Mouse (Mus musculus) midbrain, embryonic 11.5 days (tissue): ENCODE measurements around the gene Tenm4. TPM values are rescaled to one million over a fixed set of nuclear protein-coding genes. Genes with fewer than 3 reads are reported as not detected.
A peak's percentile ranks its signal among the peaks of the same experiment; 100 is the strongest.

Source experiments
- ATAC-seq: fragments of 200-750 bp; cut with Nextera tagmentation; 2 replicates; pipeline ENCODE4 v1.8.0; 2017; ENCODE audit warnings: moderate TSS enrichment, moderate library complexity; ENCODE audit not compliant: low FRiP score
- DNase-seq: peaks from one replicate; pipeline ENCODE4 v3.0.0; 2015; ENCODE audit warnings: low spot score; ENCODE audit errors: missing footprints
- H3K27ac ChIP-seq: fragments of 300-500 bp; sonication (generic); 2 replicates; pipeline ENCODE4 v1.5.1; 2014; ENCODE audit warnings: low read depth, low read length
- H3K27me3 ChIP-seq: fragments of 300-500 bp; sonication (generic); 2 replicates; pipeline ENCODE4 v1.6.1; 2014; ENCODE audit warnings: mild to moderate bottlenecking, low read length, moderate library complexity, mixed read lengths; ENCODE audit not compliant: control insufficient read depth, insufficient read depth
- H3K36me3 ChIP-seq: fragments of 300-500 bp; sonication (generic); 2 replicates; pipeline ENCODE4 v1.6.1; 2014; ENCODE audit warnings: mild to moderate bottlenecking, low read length, moderate library complexity, mixed read lengths; ENCODE audit not compliant: control insufficient read depth, insufficient read depth
- H3K4me1 ChIP-seq: fragments of 300-500 bp; sonication (generic); 2 replicates; pipeline ENCODE4 v1.6.1; 2014; ENCODE audit warnings: low read length; ENCODE audit not compliant: control insufficient read depth, insufficient read depth
- H3K4me2 ChIP-seq: fragments of 300-500 bp; sonication (generic); 2 replicates; pipeline ENCODE4 v1.6.1; 2014; ENCODE audit warnings: mild to moderate bottlenecking, moderate library complexity
- H3K4me3 ChIP-seq: fragments of 300-500 bp; sonication (generic); 2 replicates; pipeline ENCODE4 v1.5.1; 2014; ENCODE audit warnings: low read depth, low read length
- H3K9ac ChIP-seq: fragments of 300-500 bp; sonication (generic); 2 replicates; pipeline ENCODE4 v1.6.1; 2014; ENCODE audit warnings: low read length
- H3K9me3 ChIP-seq: fragments of 300-500 bp; sonication (generic); 2 replicates; pipeline ENCODE4 v1.6.1; 2016; ENCODE audit warnings: low read length; ENCODE audit not compliant: control insufficient read depth
- WGBS: fragments of 180-500 bp; shearing (Covaris S2); extraction: QIAGEN DNeasy Blood & Tissue Kit; methylation state at CpG from one replicate; pipeline ENCODE4 v1.1.7; 2014; 5-methylcytosine and 5-hydroxymethylcytosine counted together
- polyA plus RNA-seq: library from polyadenylated mRNA; unstranded; fragments of >200 nt; fragmentation: Nextera tagmentation; extraction: Ambion mirVana; gene quantifications from 2 replicates; pipeline ENCODE4 v1.2.1, GENCODE M21; 2014

Tenm4 gene
- polyA plus RNA-seq, 1 experiment from 2014 or later = 24.8 TPM

- Histone ChIP-seq H3K36me3 (no peaks in the 10 kb centered on the region), H3K4me2 (no peak overlapping the region), H3K27me3 (peaks cover 3% of the 10 kb centered on the region; the same call in 1 of the 2 replicates), H3K4me1 (no peaks in the 10 kb centered on the region), H3K4me3 (no peak overlapping the region), H3K9me3 (no peaks in the 10 kb centered on the region), H3K27ac (no peak overlapping the region), H3K9ac (no peak overlapping the region)
- ATAC-seq = no peak
- WGBS = 100% methylated on average over 1 of the region's 1 CpGs
- DNase-seq = no peak
Observed at GRCm38 (mm10) chr7:96730360-96730759, 559.3 kb downstream of the Tenm4 start.

- no peak for DNase-seq
- Histone ChIP-seq H3K4me3 (no peak overlapping the region), H3K4me2 (no peak overlapping the region), H3K9ac (no peak overlapping the region), H3K4me1 (no peaks in the 10 kb centered on the region), H3K27me3 (no peaks in the 10 kb centered on the region), H3K9me3 (no peaks in the 10 kb centered on the region), H3K27ac (no peak overlapping the region), H3K36me3 (no peaks in the 10 kb centered on the region)
- ATAC-seq = no peak
- WGBS = 92% methylated on average over 4 of the region's 4 CpGs
Observed at GRCm38 (mm10) chr7:96731947-96732346, 560.9 kb downstream of the Tenm4 start.

- no peak overlapping the region for H3K4me3 ChIP-seq
- no peaks in the 10 kb centered on the region for H3K9me3 ChIP-seq
- no peaks in the 10 kb centered on the region for H3K36me3 ChIP-seq
- no peak overlapping the region for H3K27ac ChIP-seq
- no peak overlapping the region for H3K4me2 ChIP-seq
- H3K4me1 ChIP-seq = no peaks in the 10 kb centered on the region
- H3K27me3 ChIP-seq = no peaks in the 10 kb centered on the region
- 88% methylated on average over 7 of the region's 7 CpGs for WGBS
- ATAC-seq (no peak), DNase-seq (no peak)
- no peak overlapping the region for H3K9ac ChIP-seq
Observed at GRCm38 (mm10) chr7:96734315-96735058, 563.4 kb downstream of the Tenm4 start.

GRCm38 (mm10) chr7:96740631-96741030 is 569.6 kb downstream of the Tenm4 start:
- peaks cover 2% of the 10 kb centered on the region; the same call in 1 of the 2 replicates for H3K4me1 ChIP-seq
- no peaks in the 10 kb centered on the region for H3K36me3 ChIP-seq
- H3K9me3 ChIP-seq = no peaks in the 10 kb centered on the region
- H3K4me3 ChIP-seq = no peak overlapping the region
- ATAC-seq (no peak), DNase-seq (no peak)
- H3K4me2 ChIP-seq = no peak overlapping the region
- 88% methylated on average over 6 of the region's 6 CpGs for WGBS
- H3K27ac ChIP-seq = no peak overlapping the region
- H3K27me3 ChIP-seq = no peaks in the 10 kb centered on the region
- no peak overlapping the region for H3K9ac ChIP-seq

GRCm38 (mm10) chr7:96742221-96742620 is 571.2 kb downstream of the Tenm4 start:
- Histone ChIP-seq H3K9ac (no peak overlapping the region), H3K9me3 (no peaks in the 10 kb centered on the region), H3K4me1 (peaks cover 7% of the 10 kb centered on the region), H3K27me3 (no peaks in the 10 kb centered on the region), H3K4me3 (no peak overlapping the region), H3K4me2 (no peak overlapping the region), H3K36me3 (no peaks in the 10 kb centered on the region), H3K27ac (no peak overlapping the region)
- no peak for ATAC-seq
- WGBS = 80% methylated on average over 7 of the region's 7 CpGs
- DNase-seq = no peak

- Histone ChIP-seq H3K9me3 (no peaks in the 10 kb centered on the region), H3K4me2 (no peak overlapping the region), H3K27ac (peak overlapping the region; percentile 22; the same call in 1 of the 2 replicates), H3K9ac (no peak overlapping the region), H3K4me3 (no peak overlapping the region), H3K27me3 (no peaks in the 10 kb centered on the region), H3K4me1 (peaks cover 7% of the 10 kb centered on the region), H3K36me3 (no peaks in the 10 kb centered on the region)
- DNase-seq (no peak), ATAC-seq (peak; percentile 87)
- 54% methylated on average over 6 of the region's 6 CpGs for WGBS
Observed at GRCm38 (mm10) chr7:96745956-96746355, 574.9 kb downstream of the Tenm4 start.

- Histone ChIP-seq H3K4me2 (no peak overlapping the region), H3K9ac (no peak overlapping the region), H3K4me3 (no peak overlapping the region), H3K27me3 (no peaks in the 10 kb centered on the region), H3K9me3 (no peaks in the 10 kb centered on the region), H3K27ac (no peak overlapping the region), H3K4me1 (peaks cover 7% of the 10 kb centered on the region), H3K36me3 (no peaks in the 10 kb centered on the region)
- WGBS = 81% methylated on average over 4 of the region's 4 CpGs
- ATAC-seq (no peak), DNase-seq (no peak)
Observed at GRCm38 (mm10) chr7:96746706-96747105, 575.7 kb downstream of the Tenm4 start.

GRCm38 (mm10) chr7:96748538-96749045 is 577.5 kb downstream of the Tenm4 start:
- Histone ChIP-seq H3K27ac (no peak overlapping the region), H3K36me3 (no peaks in the 10 kb centered on the region), H3K4me2 (no peak overlapping the region), H3K4me1 (peaks cover 7% of the 10 kb centered on the region), H3K9me3 (no peaks in the 10 kb centered on the region), H3K9ac (no peak overlapping the region), H3K4me3 (no peak overlapping the region), H3K27me3 (no peaks in the 10 kb centered on the region)
- WGBS = 80% methylated on average over 7 of the region's 7 CpGs
- no peak for DNase-seq
- ATAC-seq = no peak

- Histone ChIP-seq H3K4me3 (no peak overlapping the region), H3K36me3 (no peaks in the 10 kb centered on the region), H3K27me3 (no peaks in the 10 kb centered on the region), H3K4me2 (no peak overlapping the region), H3K27ac (no peak overlapping the region), H3K4me1 (peaks cover 7% of the 10 kb centered on the region), H3K9me3 (no peaks in the 10 kb centered on the region), H3K9ac (no peak overlapping the region)
- ATAC-seq (no peak), DNase-seq (no peak)
- 83% methylated on average over 8 of the region's 8 CpGs for WGBS
Observed at GRCm38 (mm10) chr7:96749753-96750152, 578.7 kb downstream of the Tenm4 start.
